Mouse (Mus musculus): ENCODE results near the gene Adam33. TPM values are rescaled to one million over a fixed set of nuclear protein-coding genes. Genes with fewer than 3 reads are reported as not detected.

The Adam33 gene
- polyA plus RNA-seq, 1 experiment from 2014 or later: 0.38 TPM

- no peaks in the 10 kb centered on the region for H3K9me3 ChIP-seq
- peaks cover 68% of the 10 kb centered on the region for H3K36me3 ChIP-seq
- H3K9ac ChIP-seq (replicated peaks): no peak overlapping the region
- ATAC-seq: no peak
- H3K4me2 ChIP-seq (replicated peaks): no peak overlapping the region
- H3K27ac ChIP-seq: no peak overlapping the region
- H3K4me1 ChIP-seq (replicated peaks): no peaks in the 10 kb centered on the region
- no peaks in the 10 kb centered on the region for H3K27me3 ChIP-seq
- WGBS: 88% methylated on average over 2 of the region's 2 CpGs
- no peak overlapping the region for H3K4me3 ChIP-seq (replicated peaks)
Observed at GRCm38 (mm10) chr2:131009123-131009522, 54.5 kb downstream of the Adam33 start.

Small RNA genes within 50 kb of the gene (microRNA-seq; reads per million reads assigned to microRNA genes)
- not detected for gene Mir6973b

Other genes starting within 250 kb of the Adam33 start
- gene 4930402H24Rik, start 157.4 kb downstream of the Adam33 start, polyA plus RNA-seq (2015; fragmentation: Nextera tagmentation; extraction: Ambion mirVana): 109 and 112 TPM in 2 replicates
- 11.9 and 12.9 TPM in 2 replicates for gene Atrn, start 157.3 kb downstream of the Adam33 start, polyA plus RNA-seq (2015; fragmentation: Nextera tagmentation; extraction: Ambion mirVana)
- 14.1 and 15.2 TPM in 2 replicates for gene Gfra4, start 20.7 kb downstream of the Adam33 start, polyA plus RNA-seq (2015; fragmentation: Nextera tagmentation; extraction: Ambion mirVana)
- 0.06 and 0.17 TPM in 2 replicates for gene Siglec1, start 23.0 kb upstream of the Adam33 start, polyA plus RNA-seq (2015; fragmentation: Nextera tagmentation; extraction: Ambion mirVana)
- gene Hspa12b, start 63.5 kb upstream of the Adam33 start, polyA plus RNA-seq (2015; fragmentation: Nextera tagmentation; extraction: Ambion mirVana): 3.1 and 4.0 TPM in 2 replicates
- gene Gm11037, start 69.7 kb upstream of the Adam33 start, polyA plus RNA-seq (2015; fragmentation: Nextera tagmentation; extraction: Ambion mirVana): not detected in 2 replicates
- 89.6 and 92.2 TPM in 2 replicates for gene 1700037H04Rik, start 96.3 kb upstream of the Adam33 start, polyA plus RNA-seq (2015; fragmentation: Nextera tagmentation; extraction: Ambion mirVana)
- gene Cenpb, start 116.3 kb upstream of the Adam33 start, polyA plus RNA-seq (2015; fragmentation: Nextera tagmentation; extraction: Ambion mirVana): 13.3 and 15.0 TPM in 2 replicates
- 50.6 and 59.3 TPM in 2 replicates for gene Cdc25b, start 123.1 kb upstream of the Adam33 start, polyA plus RNA-seq (2015; fragmentation: Nextera tagmentation; extraction: Ambion mirVana)
- 10.8 and 11.5 TPM in 2 replicates for gene Spef1, start 123.5 kb upstream of the Adam33 start, polyA plus RNA-seq (2015; fragmentation: Nextera tagmentation; extraction: Ambion mirVana)
- gene Ap5s1, start 143.3 kb upstream of the Adam33 start, polyA plus RNA-seq (2015; fragmentation: Nextera tagmentation; extraction: Ambion mirVana): 32.7 and 33.4 TPM in 2 replicates
- gene Mavs, start 170.2 kb upstream of the Adam33 start, polyA plus RNA-seq (2015; fragmentation: Nextera tagmentation; extraction: Ambion mirVana): 6.6 and 8.6 TPM in 2 replicates
- gene Pank2, start 198.7 kb upstream of the Adam33 start, polyA plus RNA-seq (2015; fragmentation: Nextera tagmentation; extraction: Ambion mirVana): 29.2 and 33.9 TPM in 2 replicates